Mouse (Mus musculus) lung, adult 2 months (tissue): ENCODE data around the gene Myh6. TPM values are rescaled to one million over a fixed set of nuclear protein-coding genes. Genes with fewer than 3 reads are reported as not detected.

Experiments
- DNase-seq: peaks from one replicate; pipeline ENCODE4 v3.0.0; 2022
- H3K4me1 ChIP-seq: fragments of 200-500 bp; 2 replicates; pipeline ENCODE4 v1.6.1; 2011; ENCODE audit warnings: low read length; ENCODE audit not compliant: control insufficient read depth, insufficient read depth
- H3K4me3 ChIP-seq: fragments of 200-500 bp; replicated peaks from 2 replicates; pipeline ENCODE3; 2011; ENCODE audit warnings: low read depth, mild to moderate bottlenecking, control low read depth, low read length; ENCODE audit errors: extremely low read depth
- CTCF ChIP-seq: fragments of 200-500 bp; IDR thresholded peaks from 2 replicates; pipeline ENCODE4 v1.5.1; 2011; ENCODE audit warnings: mild to moderate bottlenecking, low read length, control low read depth; ENCODE audit not compliant: insufficient read depth
- POLR2A ChIP-seq: fragments of 200-500 bp; IDR thresholded peaks from 2 replicates; pipeline ENCODE4 v1.6.1; 2011; ENCODE audit warnings: low read depth, mild to moderate bottlenecking, control low read depth, low read length, borderline replicate concordance; ENCODE audit errors: extremely low read depth
- WGBS: fragments of 180-500 bp; shearing (Covaris S2); methylation state at CpG from one replicate; pipeline ENCODE4 v1.1.7; 2018; 5-methylcytosine and 5-hydroxymethylcytosine counted together
- polyA plus RNA-seq: library from polyadenylated mRNA; depleted of rRNA; stranded (reverse); fragments of >200 nt; gene quantifications from 2 replicates; pipeline ENCODE4 v1.2.3, GENCODE M21; 2012

Gene Myh6
- polyA plus RNA-seq, 1 experiment = 128 TPM

- 76% methylated on average over 19 of the region's 19 CpGs for WGBS
- TF ChIP-seq CTCF (no peak), POLR2A (no peak)
- no peak for DNase-seq
- Histone ChIP-seq H3K4me1 (no peaks in the 10 kb centered on the region), H3K4me3 (no peak overlapping the region)
Measured at GRCm38 (mm10) chr14:54945975-54946704, 20.6 kb downstream of the Myh6 start.

GRCm38 (mm10) chr14:54944939-54945338 lies 21.8 kb downstream of the Myh6 start:
- no peak for TF ChIP-seq CTCF
- no peak for TF ChIP-seq POLR2A
- H3K4me1 ChIP-seq = no peaks in the 10 kb centered on the region
- no peak overlapping the region for H3K4me3 ChIP-seq
- WGBS = 80% methylated on average over 2 of the region's 2 CpGs
- DNase-seq = no peak

DNA sequence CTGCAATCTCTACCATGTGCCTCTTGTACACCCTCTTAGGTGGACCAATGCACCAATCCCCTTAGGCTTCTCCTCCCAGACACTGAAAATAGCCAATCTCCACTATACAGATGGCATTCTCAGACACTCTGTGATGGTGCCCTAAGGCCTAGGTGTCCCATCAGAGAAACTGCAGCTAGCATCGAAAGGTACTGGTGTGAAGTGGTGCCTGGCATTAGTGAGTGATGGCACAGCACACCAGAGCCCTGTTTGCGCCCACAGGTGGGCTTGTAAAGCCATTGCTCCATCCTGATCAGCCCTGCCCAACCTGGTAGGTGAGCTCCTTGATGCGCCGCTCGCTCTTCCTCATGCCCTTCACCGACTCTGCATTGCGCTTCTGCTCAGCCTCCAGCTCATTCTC lies 22.8 kb downstream of the Myh6 start:
- WGBS = 94% methylated on average over 7 of the region's 7 CpGs
- H3K4me3 ChIP-seq = no peak overlapping the region
- no peak for DNase-seq
- TF ChIP-seq CTCF (no peak), POLR2A (no peak)
- no peaks in the 10 kb centered on the region for H3K4me1 ChIP-seq

- H3K4me1 ChIP-seq = no peaks in the 10 kb centered on the region
- no peak overlapping the region for H3K4me3 ChIP-seq
- WGBS = 86% methylated on average over 8 of the region's 8 CpGs
- TF ChIP-seq POLR2A (no peak), CTCF (no peak)
- no peak for DNase-seq
Measured at GRCm38 (mm10) chr14:54942479-54942878, 24.2 kb downstream of the Myh6 start.

DNA sequence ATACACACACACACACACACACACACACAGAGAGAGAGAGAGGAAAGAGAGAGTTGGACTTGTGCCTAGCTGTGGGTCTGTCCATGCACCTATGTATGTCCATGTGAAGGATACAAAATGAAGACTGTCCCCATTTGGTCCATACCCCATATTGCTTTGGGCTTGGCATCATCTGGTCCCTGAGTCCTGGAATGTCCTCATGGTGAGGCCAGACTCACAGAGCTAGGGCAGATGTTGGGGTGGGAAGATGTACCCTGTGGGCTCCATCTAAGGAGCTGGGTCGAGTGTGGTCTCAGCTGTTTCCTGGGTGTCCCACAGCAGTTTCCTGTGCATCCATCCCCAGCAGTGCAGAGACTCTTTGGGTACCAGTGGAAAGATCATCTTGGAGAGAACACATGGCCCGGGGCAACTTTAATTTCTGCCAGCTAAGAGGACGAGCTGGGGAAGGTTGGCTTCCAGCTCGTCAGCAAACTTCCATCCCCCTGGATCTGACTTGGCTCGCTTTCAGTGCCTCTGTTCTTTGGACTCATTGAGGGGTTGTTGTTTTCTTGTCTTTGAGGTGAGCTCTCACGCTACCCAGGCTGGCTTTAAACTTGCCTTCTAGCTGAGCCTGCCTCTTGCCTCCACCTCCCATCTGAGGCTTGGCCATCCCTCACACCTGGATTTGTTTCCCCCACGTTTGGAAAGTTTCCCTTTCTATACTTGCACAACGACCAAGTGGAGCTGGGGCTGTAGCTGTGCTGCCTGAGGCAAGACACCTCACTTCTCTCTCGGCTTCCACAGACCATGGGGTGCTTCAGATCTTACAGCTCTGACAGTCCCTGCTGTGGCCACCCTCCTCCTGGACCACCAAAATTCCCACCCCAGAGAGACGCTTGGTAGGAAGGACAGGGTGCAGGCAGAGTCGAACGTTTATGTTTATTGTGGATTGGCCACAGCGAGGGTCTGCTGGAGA lies 25.4 kb downstream of the Myh6 start:
- DNase-seq = no peak
- H3K4me1 ChIP-seq = no peaks in the 10 kb centered on the region
- WGBS = 56% methylated on average over 13 of the region's 13 CpGs
- TF ChIP-seq POLR2A = no peak
- no peak for TF ChIP-seq CTCF
- no peak overlapping the region for H3K4me3 ChIP-seq

- no peak for DNase-seq
- H3K4me3 ChIP-seq = no peak overlapping the region
- H3K4me1 ChIP-seq = no peaks in the 10 kb centered on the region
- WGBS = 58% methylated on average over 3 of the region's 3 CpGs
- TF ChIP-seq POLR2A = no peak
- TF ChIP-seq CTCF = no peak
Measured at GRCm38 (mm10) chr14:54940176-54940530, 26.6 kb downstream of the Myh6 start.

GRCm38 (mm10) chr14:54939434-54940175 lies 27.1 kb downstream of the Myh6 start:
- Histone ChIP-seq H3K4me3 (no peak overlapping the region), H3K4me1 (no peaks in the 10 kb centered on the region)
- peak; percentile 62 for DNase-seq
- 40% methylated on average over 12 of the region's 12 CpGs for WGBS
- peak; percentile 75 for TF ChIP-seq CTCF
- TF ChIP-seq POLR2A = no peak

DNA sequence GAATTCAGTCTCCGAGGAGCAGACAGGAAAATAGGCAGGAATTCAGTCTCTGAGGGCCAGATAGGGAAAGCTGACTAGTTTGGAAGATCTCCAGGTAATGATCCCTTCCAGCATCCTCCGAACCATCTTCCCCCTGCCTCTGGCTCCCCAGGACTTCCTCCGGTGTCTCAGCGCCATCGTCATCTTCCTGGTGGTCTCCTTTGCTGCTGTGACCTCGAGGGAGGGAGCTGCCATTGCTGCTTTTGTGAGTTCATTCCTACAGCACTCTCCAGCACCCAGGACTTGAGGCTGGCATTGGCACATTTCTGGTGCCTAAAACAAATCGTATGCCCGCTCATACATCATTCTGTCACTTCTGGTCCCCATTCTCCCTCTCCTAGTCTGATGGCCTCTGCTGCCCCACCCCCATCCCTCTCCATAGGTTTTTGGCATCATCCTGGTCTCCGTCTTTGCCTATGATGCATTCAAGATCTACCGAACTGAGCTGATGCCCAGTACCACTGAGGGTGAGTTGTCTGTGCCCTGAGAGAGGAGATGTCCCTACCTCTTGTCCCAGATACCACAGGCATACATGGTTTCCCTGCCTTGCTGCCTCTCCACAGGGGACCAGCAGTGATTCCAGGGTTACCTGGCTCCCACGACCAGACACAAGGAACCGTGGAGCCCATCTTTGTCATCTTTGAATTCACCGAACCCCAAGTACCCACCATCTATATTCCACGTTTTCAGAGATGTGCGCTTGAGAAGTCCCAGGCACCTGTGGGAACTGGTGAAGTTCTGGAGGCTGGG lies 28.1 kb downstream of the Myh6 start:
- no peaks in the 10 kb centered on the region for H3K4me1 ChIP-seq
- no peak overlapping the region for H3K4me3 ChIP-seq
- TF ChIP-seq POLR2A (no peak), CTCF (no peak)
- WGBS = 76% methylated on average over 15 of the region's 15 CpGs
- DNase-seq = no peak
